Mouse (Mus musculus): ENCODE measurements around the gene Lrrc8e. TPM values are rescaled to one million over a fixed set of nuclear protein-coding genes. Genes with fewer than 3 reads are reported as not detected.

Gene Lrrc8e
- polyA plus RNA-seq, 1 experiment from 2014 or later = 6.0 TPM

DNA sequence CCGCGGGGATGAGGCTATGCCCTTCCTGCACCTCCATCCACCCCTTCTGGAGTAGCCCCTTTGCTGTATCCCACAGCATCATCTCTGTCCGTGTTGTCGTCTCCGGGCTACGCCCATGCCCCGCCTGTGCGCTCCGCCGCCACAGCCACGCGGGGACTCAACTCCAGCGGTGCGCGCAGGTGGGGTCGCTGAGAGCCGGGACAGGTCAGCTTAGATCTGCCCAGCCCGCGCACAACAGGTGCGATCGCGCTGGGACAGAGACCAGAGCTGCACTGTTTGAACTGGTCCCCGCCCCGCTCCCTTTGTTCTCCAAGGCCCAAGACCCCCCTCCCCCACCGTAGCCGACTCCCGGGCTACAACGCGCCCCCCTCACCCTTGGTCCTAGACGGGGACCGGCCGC, 32.1 kb downstream of the Lrrc8e start:
- WGBS = 0% methylated on average over 27 of the region's 32 CpGs
- H3K9ac ChIP-seq (replicated peaks; ENCODE audit: low read depth) = 0 out of 2 replicates have a peak overlapping the region, but pooled peaks have one; percentile 19
- DNase-seq (ENCODE audit: low spot score) = no peak

DNA sequence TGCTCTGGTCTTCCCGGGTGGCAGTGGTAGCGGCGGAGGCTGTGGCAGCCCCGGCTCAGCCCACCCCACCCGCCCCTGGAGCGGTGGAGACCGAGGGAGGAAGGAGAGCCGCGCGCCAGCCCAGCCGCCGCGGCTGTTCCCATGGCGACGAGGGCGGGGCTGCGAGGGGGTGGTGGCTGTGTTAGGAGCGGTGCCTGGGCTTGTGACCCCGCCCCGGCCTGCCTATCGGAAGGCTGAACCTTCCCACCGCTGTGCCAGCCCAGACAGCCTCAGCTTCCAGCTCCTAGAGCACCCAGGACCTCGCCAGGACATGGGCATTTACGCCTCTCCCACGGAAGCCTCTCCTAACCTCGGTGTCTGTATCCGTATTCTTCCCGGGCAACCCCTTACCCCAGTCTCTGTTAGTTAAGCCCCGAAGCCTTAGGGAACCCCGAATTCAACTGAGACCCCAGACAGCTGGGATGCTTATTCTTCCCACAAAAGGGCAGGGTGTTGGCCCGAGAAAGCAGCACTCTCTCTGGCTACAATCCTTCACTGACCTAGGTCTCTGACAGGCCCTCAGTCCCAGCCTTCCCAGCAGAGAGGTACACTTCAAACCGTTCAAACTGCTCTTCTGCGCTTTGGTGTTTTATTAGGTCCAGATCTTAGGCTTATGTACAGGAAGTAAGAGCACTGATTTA, 32.6 kb downstream of the Lrrc8e start, which contains the start of gene Ctxn1:
Gene Ctxn1 (minus strand): TSS at position 150 of the 680 bp plus-strand sequence.
- Histone ChIP-seq H3K4me3 (ENCODE audit: low read depth, low read length) (peak within 1 kb of the TSS; percentile 55), H3K9me3 (ENCODE audit: low read length) (no peaks in the 10 kb centered on the region), H3K27ac (ENCODE audit: low read length) (0 out of 2 replicates have a peak within 1 kb of the TSS, but pooled peaks have one; percentile 15), H3K36me3 (ENCODE audit: insufficient read depth, low read length) (peaks cover 18% of the 10 kb centered on the region; the same call in 1 of the 2 replicates), H3K4me2 (replicated peaks; ENCODE audit: low read depth, low read length) (peak within 1 kb of the TSS; percentile 99), H3K4me1 (ENCODE audit: insufficient read depth, low read depth, low read length) (no peaks in the 10 kb centered on the region), H3K9ac (replicated peaks; ENCODE audit: low read depth) (0 out of 2 replicates have a peak within 1 kb of the TSS, but pooled peaks have one; percentile 19), H3K27me3 (replicated peaks; ENCODE audit: insufficient read depth, low read length) (no peaks in the 10 kb centered on the region)
- no peak for TF ChIP-seq EP300 (IDR thresholded peaks at IDR 0.05)
- no peak for TF ChIP-seq CTCF (IDR thresholded peaks at IDR 0.05)
- ATAC-seq = peak; percentile 95
- peak; percentile 94 for DNase-seq (ENCODE audit: low spot score)
- WGBS = 13% methylated on average over 15 of the region's 33 CpGs

More for the DNA sequence above, 32.1 kb downstream of the Lrrc8e start:
- no peak for TF ChIP-seq EP300 (IDR thresholded peaks at IDR 0.05)
- TF ChIP-seq CTCF (IDR thresholded peaks at IDR 0.05) = no peak
- Histone ChIP-seq H3K4me1 (ENCODE audit: insufficient read depth, low read depth, low read length) (no peaks in the 10 kb centered on the region), H3K27me3 (replicated peaks; ENCODE audit: insufficient read depth, low read length) (no peaks in the 10 kb centered on the region), H3K4me2 (replicated peaks; ENCODE audit: low read depth, low read length) (peak overlapping the region; percentile 99), H3K27ac (ENCODE audit: low read length) (no peak overlapping the region), H3K9me3 (ENCODE audit: low read length) (no peaks in the 10 kb centered on the region), H3K36me3 (ENCODE audit: insufficient read depth, low read length) (peaks cover 18% of the 10 kb centered on the region; the same call in 1 of the 2 replicates), H3K4me3 (ENCODE audit: low read depth, low read length) (peak overlapping the region; percentile 55)
- ATAC-seq = peak; percentile 56

DNA sequence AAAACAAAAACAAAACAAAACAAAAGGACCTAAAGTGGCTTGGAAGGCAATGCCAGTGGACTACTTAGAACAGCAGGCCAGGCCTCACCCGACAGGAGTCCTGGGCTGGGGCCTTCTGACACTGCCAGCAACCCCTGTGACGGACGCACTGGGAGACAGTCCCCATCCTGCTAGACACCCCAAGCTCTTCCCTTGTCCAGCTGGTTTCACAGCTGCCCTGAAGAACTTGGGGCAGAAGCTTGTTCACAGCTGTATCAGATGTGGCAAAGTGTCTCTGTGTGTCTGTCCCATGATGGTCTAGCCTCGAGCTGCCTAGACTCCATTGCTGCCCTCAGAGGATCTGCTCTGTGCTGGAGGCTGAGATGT, 33.2 kb downstream of the Lrrc8e start:
- Histone ChIP-seq H3K9me3 (ENCODE audit: low read length) (no peaks in the 10 kb centered on the region), H3K4me2 (replicated peaks; ENCODE audit: low read depth, low read length) (no peak overlapping the region), H3K4me1 (ENCODE audit: insufficient read depth, low read depth, low read length) (no peaks in the 10 kb centered on the region), H3K27ac (ENCODE audit: low read length) (0 out of 2 replicates have a peak overlapping the region, but pooled peaks have one; percentile 15), H3K36me3 (ENCODE audit: insufficient read depth, low read length) (peaks cover 16% of the 10 kb centered on the region; the same call in 1 of the 2 replicates), H3K27me3 (replicated peaks; ENCODE audit: insufficient read depth, low read length) (no peaks in the 10 kb centered on the region), H3K4me3 (ENCODE audit: low read depth, low read length) (0 out of 2 replicates have a peak overlapping the region, but pooled peaks have one; percentile 55), H3K9ac (replicated peaks; ENCODE audit: low read depth) (no peak overlapping the region)
- no peak for ATAC-seq
- DNase-seq (ENCODE audit: low spot score) = no peak
- 86% methylated on average over 4 of the region's 4 CpGs for WGBS
- no peak for TF ChIP-seq CTCF (IDR thresholded peaks at IDR 0.05)
- no peak for TF ChIP-seq EP300 (IDR thresholded peaks at IDR 0.05)

DNA sequence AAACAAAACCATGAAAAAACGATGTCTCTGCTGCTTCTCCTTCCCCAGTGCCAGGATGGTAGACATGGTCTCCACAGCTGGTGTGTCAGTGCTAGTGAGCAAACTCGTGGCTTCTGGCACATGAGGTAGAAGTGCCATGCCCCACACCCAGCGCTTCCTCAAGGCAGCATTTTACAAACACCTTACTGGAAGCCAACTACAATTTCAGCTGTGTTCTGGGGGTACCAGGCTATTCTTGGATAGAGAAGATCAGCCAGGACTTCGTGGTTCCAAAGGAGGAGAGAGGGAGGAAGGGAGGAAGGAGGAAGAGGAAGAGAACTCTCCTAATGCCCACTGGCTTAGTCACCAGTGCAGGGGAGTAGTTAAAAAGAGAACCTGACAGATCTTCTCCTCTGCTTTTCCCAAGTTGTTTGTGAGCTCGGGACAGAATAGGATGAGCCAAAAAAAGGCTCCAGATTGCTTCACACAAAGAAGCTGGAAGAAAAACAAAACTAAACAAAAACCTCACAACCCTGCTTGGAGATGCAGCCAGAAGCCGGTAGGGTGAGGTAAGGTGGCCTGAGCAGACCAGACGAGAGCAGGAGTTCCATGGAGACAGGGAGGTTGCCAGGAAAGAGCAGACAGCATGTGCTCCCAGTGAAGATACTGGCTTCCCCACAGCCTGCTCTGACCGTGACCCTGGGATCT, 36.6 kb downstream of the Lrrc8e start:
- no peaks in the 10 kb centered on the region for H3K27me3 ChIP-seq (replicated peaks; ENCODE audit: insufficient read depth, low read length)
- H3K9ac ChIP-seq (replicated peaks; ENCODE audit: low read depth) = no peak overlapping the region
- H3K9me3 ChIP-seq (ENCODE audit: low read length) = no peaks in the 10 kb centered on the region
- DNase-seq (ENCODE audit: low spot score) (no peak), ATAC-seq (no peak)
- H3K27ac ChIP-seq (ENCODE audit: low read length) = no peak overlapping the region
- H3K4me1 ChIP-seq (ENCODE audit: insufficient read depth, low read depth, low read length) = no peaks in the 10 kb centered on the region
- H3K4me2 ChIP-seq (replicated peaks; ENCODE audit: low read depth, low read length) = no peak overlapping the region
- 81% methylated on average over 8 of the region's 8 CpGs for WGBS
- no peak overlapping the region for H3K4me3 ChIP-seq (ENCODE audit: low read depth, low read length)
- TF ChIP-seq EP300 (IDR thresholded peaks at IDR 0.05) (no peak), CTCF (IDR thresholded peaks at IDR 0.05) (no peak)
- H3K36me3 ChIP-seq (ENCODE audit: insufficient read depth, low read length) = peaks cover 35% of the 10 kb centered on the region

DNA sequence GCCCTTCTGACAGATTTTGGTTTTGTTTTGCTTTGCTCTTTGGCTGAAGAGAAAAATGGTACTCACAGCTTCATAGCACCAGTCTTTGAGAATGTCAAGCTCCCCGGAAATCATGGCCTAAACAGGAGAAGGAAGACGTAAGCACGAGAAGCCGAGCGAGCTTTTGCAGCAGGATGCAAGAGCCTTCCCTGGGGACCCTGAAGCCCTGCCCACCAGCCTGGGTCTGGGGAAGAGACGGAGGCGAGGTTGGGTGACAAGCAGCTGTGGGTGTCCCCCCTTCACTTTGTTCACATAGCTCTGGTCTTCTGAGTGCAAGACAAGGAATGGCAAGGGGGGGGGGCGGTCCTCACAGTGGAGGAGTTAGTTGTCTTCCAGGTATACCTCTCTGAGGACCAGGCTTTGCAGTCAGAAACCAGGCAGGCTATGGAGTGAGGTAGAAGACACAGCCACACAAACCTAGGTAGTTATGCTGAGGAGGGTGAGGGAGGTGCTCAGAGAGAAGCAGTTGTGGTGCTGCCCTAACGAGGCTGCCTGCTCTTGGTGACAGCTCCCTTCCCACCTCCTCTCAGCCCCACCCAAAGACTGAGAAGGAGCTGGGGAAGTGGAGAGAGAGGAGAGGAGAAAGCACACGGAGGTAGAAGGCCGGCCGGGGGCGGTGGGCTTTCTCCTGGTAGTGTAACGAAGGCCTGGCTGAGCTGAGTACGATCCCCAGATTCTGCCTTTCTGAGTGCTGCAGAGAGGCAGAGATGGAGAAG, 38.7 kb downstream of the Lrrc8e start:
- DNase-seq (ENCODE audit: low spot score) (no peak), ATAC-seq (no peak; the same call in 1 of the 2 replicates)
- no peaks in the 10 kb centered on the region for H3K4me1 ChIP-seq (ENCODE audit: insufficient read depth, low read depth, low read length)
- WGBS = 90% methylated on average over 15 of the region's 15 CpGs
- no peaks in the 10 kb centered on the region for H3K9me3 ChIP-seq (ENCODE audit: low read length)
- TF ChIP-seq EP300 (IDR thresholded peaks at IDR 0.05) = no peak
- TF ChIP-seq CTCF (IDR thresholded peaks at IDR 0.05) = no peak
- no peak overlapping the region for H3K4me2 ChIP-seq (replicated peaks; ENCODE audit: low read depth, low read length)
- H3K27ac ChIP-seq (ENCODE audit: low read length) = no peak overlapping the region
- peaks cover 42% of the 10 kb centered on the region for H3K36me3 ChIP-seq (ENCODE audit: insufficient read depth, low read length)
- H3K9ac ChIP-seq (replicated peaks; ENCODE audit: low read depth) = no peak overlapping the region
- no peak overlapping the region for H3K4me3 ChIP-seq (ENCODE audit: low read depth, low read length)
- H3K27me3 ChIP-seq (replicated peaks; ENCODE audit: insufficient read depth, low read length) = no peaks in the 10 kb centered on the region

DNA sequence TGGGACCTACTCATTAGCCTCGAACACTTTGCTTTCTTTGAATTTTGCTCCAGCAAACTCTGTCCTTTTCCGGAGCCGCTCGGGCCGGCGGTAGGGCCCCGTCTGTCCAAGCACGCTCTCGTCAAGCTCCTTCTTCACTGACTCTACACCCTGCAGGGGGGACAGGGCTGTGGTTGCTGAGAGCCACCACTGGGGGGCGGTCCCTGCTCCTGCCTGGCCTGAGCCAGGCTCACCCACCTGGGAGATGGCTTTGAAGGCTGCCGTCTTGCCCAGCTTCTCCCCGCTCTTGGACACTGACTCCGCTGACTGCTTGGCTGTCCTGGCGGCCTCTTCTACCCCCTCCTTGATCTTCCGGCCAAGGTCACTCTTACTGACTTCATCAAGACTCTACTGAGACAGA, 41.0 kb downstream of the Lrrc8e start:
- H3K4me2 ChIP-seq (replicated peaks; ENCODE audit: low read depth, low read length) = no peak overlapping the region
- no peaks in the 10 kb centered on the region for H3K4me1 ChIP-seq (ENCODE audit: insufficient read depth, low read depth, low read length)
- no peak overlapping the region for H3K4me3 ChIP-seq (ENCODE audit: low read depth, low read length)
- H3K36me3 ChIP-seq (ENCODE audit: insufficient read depth, low read length) = peaks cover 37% of the 10 kb centered on the region
- DNase-seq (ENCODE audit: low spot score) (no peak), ATAC-seq (0 out of 2 replicates have a peak, but pooled peaks have one; percentile 41)
- no peak for TF ChIP-seq EP300 (IDR thresholded peaks at IDR 0.05)
- TF ChIP-seq CTCF (IDR thresholded peaks at IDR 0.05) = peak; percentile 56
- H3K27me3 ChIP-seq (replicated peaks; ENCODE audit: insufficient read depth, low read length) = no peaks in the 10 kb centered on the region
- H3K27ac ChIP-seq (ENCODE audit: low read length) = no peak overlapping the region
- H3K9me3 ChIP-seq (ENCODE audit: low read length) = no peaks in the 10 kb centered on the region
- no peak overlapping the region for H3K9ac ChIP-seq (replicated peaks; ENCODE audit: low read depth)
- 79% methylated on average over 15 of the region's 15 CpGs for WGBS

All from lung, postnatal 0 days (tissue).